Mouse (Mus musculus): ENCODE data around the gene Tbc1d30. TPM values are rescaled to one million over a fixed set of nuclear protein-coding genes. Genes with fewer than 3 reads are reported as not detected.

The Tbc1d30 gene
- polyA plus RNA-seq, 1 experiment from 2014 or later, result 16.6 TPM

- Histone ChIP-seq H3K4me2 (ENCODE audit: low read length) (no peak overlapping the region), H3K9ac (replicated peaks; ENCODE audit: low read length) (no peak overlapping the region), H3K4me3 (replicated peaks; ENCODE audit: low read depth, low read length) (no peak overlapping the region), H3K27ac (replicated peaks; ENCODE audit: low read depth, low read length) (no peak overlapping the region), H3K36me3 (ENCODE audit: control insufficient read depth, insufficient read depth, low read length) (peaks cover 28% of the 10 kb centered on the region), H3K9me3 (ENCODE audit: control insufficient read depth, low read length) (no peaks in the 10 kb centered on the region), H3K4me1 (ENCODE audit: control insufficient read depth, insufficient read depth, low read length) (no peaks in the 10 kb centered on the region), H3K27me3 (ENCODE audit: control insufficient read depth, insufficient read depth, low read length) (no peaks in the 10 kb centered on the region)
- DNase-seq (no peak), ATAC-seq (ENCODE audit: low FRiP score, low TSS enrichment) (no peak)
- WGBS, result 88% methylated on average over 11 of the region's 11 CpGs
Measured at GRCm38 (mm10) chr10:121280943-121281342, 70.1 kb downstream of the Tbc1d30 start.

- Histone ChIP-seq H3K4me1 (ENCODE audit: control insufficient read depth, insufficient read depth, low read length) (no peaks in the 10 kb centered on the region), H3K9ac (replicated peaks; ENCODE audit: low read length) (no peak overlapping the region), H3K27me3 (ENCODE audit: control insufficient read depth, insufficient read depth, low read length) (no peaks in the 10 kb centered on the region), H3K4me3 (replicated peaks; ENCODE audit: low read depth, low read length) (no peak overlapping the region), H3K4me2 (ENCODE audit: low read length) (no peak overlapping the region), H3K36me3 (ENCODE audit: control insufficient read depth, insufficient read depth, low read length) (peaks cover 32% of the 10 kb centered on the region), H3K27ac (replicated peaks; ENCODE audit: low read depth, low read length) (no peak overlapping the region), H3K9me3 (ENCODE audit: control insufficient read depth, low read length) (no peaks in the 10 kb centered on the region)
- WGBS, result 75% methylated on average over 2 of the region's 2 CpGs
- DNase-seq (no peak), ATAC-seq (ENCODE audit: low FRiP score, low TSS enrichment) (no peak)
Measured at GRCm38 (mm10) chr10:121277022-121277471, 74.0 kb downstream of the Tbc1d30 start.

- Histone ChIP-seq H3K4me1 (ENCODE audit: control insufficient read depth, insufficient read depth, low read length) (no peaks in the 10 kb centered on the region), H3K27ac (replicated peaks; ENCODE audit: low read depth, low read length) (no peak overlapping the region), H3K9ac (replicated peaks; ENCODE audit: low read length) (no peak overlapping the region), H3K36me3 (ENCODE audit: control insufficient read depth, insufficient read depth, low read length) (peaks cover 42% of the 10 kb centered on the region), H3K9me3 (ENCODE audit: control insufficient read depth, low read length) (no peaks in the 10 kb centered on the region), H3K27me3 (ENCODE audit: control insufficient read depth, insufficient read depth, low read length) (no peaks in the 10 kb centered on the region), H3K4me3 (replicated peaks; ENCODE audit: low read depth, low read length) (no peak overlapping the region), H3K4me2 (ENCODE audit: low read length) (no peak overlapping the region)
- DNase-seq (no peak), ATAC-seq (ENCODE audit: low FRiP score, low TSS enrichment) (no peak)
- 80% methylated on average over 1 of the region's 1 CpGs for WGBS
Measured at GRCm38 (mm10) chr10:121274964-121275363, 76.1 kb downstream of the Tbc1d30 start.

GRCm38 (mm10) chr10:121271002-121271401 lies 80.1 kb downstream of the Tbc1d30 start:
- H3K27me3 ChIP-seq (ENCODE audit: control insufficient read depth, insufficient read depth, low read length), result no peaks in the 10 kb centered on the region
- DNase-seq, result no peak
- H3K4me2 ChIP-seq (ENCODE audit: low read length), result no peak overlapping the region
- H3K4me3 ChIP-seq (replicated peaks; ENCODE audit: low read depth, low read length), result no peak overlapping the region
- 90% methylated on average over 8 of the region's 8 CpGs for WGBS
- no peaks in the 10 kb centered on the region for H3K4me1 ChIP-seq (ENCODE audit: control insufficient read depth, insufficient read depth, low read length)
- H3K9ac ChIP-seq (replicated peaks; ENCODE audit: low read length), result no peak overlapping the region
- H3K36me3 ChIP-seq (ENCODE audit: control insufficient read depth, insufficient read depth, low read length), result peaks cover 58% of the 10 kb centered on the region
- ATAC-seq (ENCODE audit: low FRiP score, low TSS enrichment), result no peak
- H3K9me3 ChIP-seq (ENCODE audit: control insufficient read depth, low read length), result no peaks in the 10 kb centered on the region
- no peak overlapping the region for H3K27ac ChIP-seq (replicated peaks; ENCODE audit: low read depth, low read length)

- ATAC-seq (ENCODE audit: low FRiP score, low TSS enrichment) (no peak), DNase-seq (no peak)
- Histone ChIP-seq H3K27me3 (ENCODE audit: control insufficient read depth, insufficient read depth, low read length) (no peaks in the 10 kb centered on the region), H3K4me1 (ENCODE audit: control insufficient read depth, insufficient read depth, low read length) (no peaks in the 10 kb centered on the region), H3K4me3 (replicated peaks; ENCODE audit: low read depth, low read length) (no peak overlapping the region), H3K9ac (replicated peaks; ENCODE audit: low read length) (no peak overlapping the region), H3K9me3 (ENCODE audit: control insufficient read depth, low read length) (no peaks in the 10 kb centered on the region), H3K4me2 (ENCODE audit: low read length) (no peak overlapping the region), H3K36me3 (ENCODE audit: control insufficient read depth, insufficient read depth, low read length) (peaks cover 53% of the 10 kb centered on the region), H3K27ac (replicated peaks; ENCODE audit: low read depth, low read length) (no peak overlapping the region)
- 94% methylated on average over 8 of the region's 8 CpGs for WGBS
Measured at GRCm38 (mm10) chr10:121268771-121269170, 82.3 kb downstream of the Tbc1d30 start.

GRCm38 (mm10) chr10:121264204-121264575 lies 86.9 kb downstream of the Tbc1d30 start:
- no peak overlapping the region for H3K9ac ChIP-seq (replicated peaks; ENCODE audit: low read length)
- H3K27me3 ChIP-seq (ENCODE audit: control insufficient read depth, insufficient read depth, low read length), result no peaks in the 10 kb centered on the region
- no peaks in the 10 kb centered on the region for H3K9me3 ChIP-seq (ENCODE audit: control insufficient read depth, low read length)
- H3K36me3 ChIP-seq (ENCODE audit: control insufficient read depth, insufficient read depth, low read length), result peaks cover 32% of the 10 kb centered on the region
- 86% methylated on average over 7 of the region's 7 CpGs for WGBS
- H3K4me3 ChIP-seq (replicated peaks; ENCODE audit: low read depth, low read length), result no peak overlapping the region
- ATAC-seq (ENCODE audit: low FRiP score, low TSS enrichment) (no peak), DNase-seq (no peak)
- H3K27ac ChIP-seq (replicated peaks; ENCODE audit: low read depth, low read length), result no peak overlapping the region
- H3K4me2 ChIP-seq (ENCODE audit: low read length), result no peak overlapping the region
- H3K4me1 ChIP-seq (ENCODE audit: control insufficient read depth, insufficient read depth, low read length), result no peaks in the 10 kb centered on the region

GRCm38 (mm10) chr10:121263520-121264203 lies 87.4 kb downstream of the Tbc1d30 start:
- H3K4me3 ChIP-seq (replicated peaks; ENCODE audit: low read depth, low read length), result no peak overlapping the region
- DNase-seq (no peak), ATAC-seq (ENCODE audit: low FRiP score, low TSS enrichment) (no peak)
- peaks cover 32% of the 10 kb centered on the region for H3K36me3 ChIP-seq (ENCODE audit: control insufficient read depth, insufficient read depth, low read length)
- H3K9me3 ChIP-seq (ENCODE audit: control insufficient read depth, low read length), result no peaks in the 10 kb centered on the region
- H3K27ac ChIP-seq (replicated peaks; ENCODE audit: low read depth, low read length), result no peak overlapping the region
- no peak overlapping the region for H3K9ac ChIP-seq (replicated peaks; ENCODE audit: low read length)
- no peak overlapping the region for H3K4me2 ChIP-seq (ENCODE audit: low read length)
- WGBS, result 95% methylated on average over 21 of the region's 21 CpGs
- H3K4me1 ChIP-seq (ENCODE audit: control insufficient read depth, insufficient read depth, low read length), result no peaks in the 10 kb centered on the region
- no peaks in the 10 kb centered on the region for H3K27me3 ChIP-seq (ENCODE audit: control insufficient read depth, insufficient read depth, low read length)

GRCm38 (mm10) chr10:121262206-121262605 lies 88.9 kb downstream of the Tbc1d30 start:
- no peak overlapping the region for H3K9ac ChIP-seq (replicated peaks; ENCODE audit: low read length)
- no peak for DNase-seq
- no peaks in the 10 kb centered on the region for H3K27me3 ChIP-seq (ENCODE audit: control insufficient read depth, insufficient read depth, low read length)
- H3K9me3 ChIP-seq (ENCODE audit: control insufficient read depth, low read length), result no peaks in the 10 kb centered on the region
- no peak overlapping the region for H3K4me3 ChIP-seq (replicated peaks; ENCODE audit: low read depth, low read length)
- peaks cover 26% of the 10 kb centered on the region for H3K36me3 ChIP-seq (ENCODE audit: control insufficient read depth, insufficient read depth, low read length)
- no peak overlapping the region for H3K27ac ChIP-seq (replicated peaks; ENCODE audit: low read depth, low read length)
- 92% methylated on average over 8 of the region's 8 CpGs for WGBS
- ATAC-seq (ENCODE audit: low FRiP score, low TSS enrichment), result no peak
- H3K4me1 ChIP-seq (ENCODE audit: control insufficient read depth, insufficient read depth, low read length), result no peaks in the 10 kb centered on the region
- no peak overlapping the region for H3K4me2 ChIP-seq (ENCODE audit: low read length)

- H3K9ac ChIP-seq (replicated peaks; ENCODE audit: low read length), result no peak overlapping the region
Measured at GRCm38 (mm10) chr10:121261036-121261592, 90.0 kb downstream of the Tbc1d30 start.

More at GRCm38 (mm10) chr10:121261036-121261592, 90.0 kb downstream of the Tbc1d30 start:
- H3K27ac ChIP-seq (replicated peaks; ENCODE audit: low read depth, low read length), result no peak overlapping the region
- DNase-seq (no peak), ATAC-seq (ENCODE audit: low FRiP score, low TSS enrichment) (no peak)
- H3K4me2 ChIP-seq (ENCODE audit: low read length), result no peak overlapping the region
- H3K4me1 ChIP-seq (ENCODE audit: control insufficient read depth, insufficient read depth, low read length), result no peaks in the 10 kb centered on the region
- no peaks in the 10 kb centered on the region for H3K27me3 ChIP-seq (ENCODE audit: control insufficient read depth, insufficient read depth, low read length)
- H3K4me3 ChIP-seq (replicated peaks; ENCODE audit: low read depth, low read length), result no peak overlapping the region
- no peaks in the 10 kb centered on the region for H3K9me3 ChIP-seq (ENCODE audit: control insufficient read depth, low read length)
- H3K36me3 ChIP-seq (ENCODE audit: control insufficient read depth, insufficient read depth, low read length), result peaks cover 16% of the 10 kb centered on the region; the same call in 1 of the 2 replicates
- 94% methylated on average over 6 of the region's 6 CpGs for WGBS

Measured in midbrain, embryonic 14.5 days (tissue).